Mouse (Mus musculus) layer of hippocampus, postnatal 36 days (tissue): ENCODE results near the gene Nploc4. TPM values are rescaled to one million over a fixed set of nuclear protein-coding genes. Genes with fewer than 3 reads are reported as not detected.

Experiments used
- DNase-seq, 2 experiments: peaks; one replicate each; pipeline ENCODE4 v3.0.0; 2022
- microRNA-seq, 2 experiments: library from miRNA; unstranded; fragments of <30 nt; microRNA quantifications; one replicate each; pipeline ENCODE4 v1.2.0; 2021
- total RNA-seq, 2 experiments: library from RNA; stranded (reverse); gene quantifications; 2 replicates each; pipeline ENCODE4 v1.2.3; 2021

Gene Nploc4
- total RNA-seq, 2 experiments from 2014 or later, result 59.9 to 64.4 TPM

DNA sequence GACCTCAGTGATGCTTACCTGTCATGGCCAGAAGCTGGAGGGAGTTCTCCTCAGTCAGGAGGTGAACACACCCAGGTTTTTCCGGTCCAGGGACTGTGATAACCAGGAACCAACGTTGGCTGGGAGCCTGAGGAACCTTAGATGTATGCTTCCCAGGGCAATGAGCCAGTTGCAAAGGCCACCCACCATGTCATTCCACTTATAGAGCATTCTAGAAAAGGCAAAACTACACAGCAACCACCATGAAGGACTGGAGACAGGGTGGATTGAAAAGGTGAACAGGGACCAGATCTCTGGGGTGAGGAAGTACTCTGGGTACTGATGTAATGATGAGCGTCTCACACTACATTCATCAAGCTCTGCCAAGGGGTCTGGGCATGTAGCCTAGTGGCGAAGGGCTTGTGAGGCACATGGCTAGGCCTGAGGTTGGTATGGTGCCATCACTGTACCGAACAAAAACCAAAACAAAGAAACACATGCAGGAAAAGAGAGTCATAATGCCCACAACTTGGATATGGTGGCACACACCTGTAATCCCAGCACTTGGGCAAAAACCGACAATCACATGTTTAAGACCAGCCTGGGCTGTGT lies 102.0 kb downstream of the Nploc4 start:
- DNase-seq, result no peak

Small RNAs within 50 kb of the gene (microRNA-seq; reads per million reads assigned to microRNA genes)
- gene Gm23419, result 0 reads per million in 2 experiments
- gene Mir6935, result 0.60 to 1.5 reads per million in 2 experiments

Other genes starting within 250 kb of the Nploc4 start
- gene Bahcc1, start 204.8 kb downstream of the Nploc4 start, total RNA-seq, result 10 to 100 TPM; 19.6 to 20.0 TPM
- 1,000 to 10,000 TPM; 1,262 to 1,401 TPM for gene Actg1, start 89.2 kb downstream of the Nploc4 start, total RNA-seq
- gene Fscn2, start 76.2 kb downstream of the Nploc4 start, total RNA-seq, result 1 to 10 TPM in 1 of 2 experiments, not detected in 1; 1.0 TPM
- 10 to 100 TPM; 17.3 to 21.6 TPM for gene Faap100, start 58.9 kb downstream of the Nploc4 start, total RNA-seq
- under 1 TPM in 1 of 2 experiments, not detected in 1; 0.30 TPM for gene Tspan10, start 4.9 kb upstream of the Nploc4 start, total RNA-seq
- under 1 TPM; 0.48 to 0.90 TPM for gene Pde6g, start 15.8 kb upstream of the Nploc4 start, total RNA-seq
- 10 to 100 TPM; 13.2 to 15.6 TPM for gene Oxld1, start 20.4 kb upstream of the Nploc4 start, total RNA-seq
- gene Ccdc137, start 20.4 kb upstream of the Nploc4 start, total RNA-seq, result 10 to 100 TPM; 25.3 to 31.8 TPM
- 10 to 100 TPM; 48.3 to 49.8 TPM for gene Arl16, start 29.9 kb upstream of the Nploc4 start, total RNA-seq
- gene Mrpl12, start 46.9 kb upstream of the Nploc4 start, total RNA-seq, result 10 to 100 TPM; 70.4 to 71.7 TPM
- 10 to 100 TPM; 18.7 to 20.4 TPM for gene Slc25a10, start 54.1 kb upstream of the Nploc4 start, total RNA-seq
- gene Gcgr, start 93.0 kb upstream of the Nploc4 start, total RNA-seq, result under 1 TPM; 0.15 to 0.18 TPM
- 10 to 100 TPM; 71.3 to 71.6 TPM for gene Mcrip1, start 112.0 kb upstream of the Nploc4 start, total RNA-seq
- gene Ppp1r27, start 113.4 kb upstream of the Nploc4 start, total RNA-seq, result not detected
- 100 to 1,000 TPM; 118 to 122 TPM for gene P4hb, start 135.5 kb upstream of the Nploc4 start, total RNA-seq
- 100 to 1,000 TPM; 266 to 282 TPM for gene Arhgdia, start 143.9 kb upstream of the Nploc4 start, total RNA-seq
- 10 to 100 TPM; 60.0 to 67.6 TPM for gene Alyref, start 160.7 kb upstream of the Nploc4 start, total RNA-seq
- 100 to 1,000 TPM in 1 of 2 experiments, 10 to 100 TPM in 1; 85.0 to 103 TPM for gene Anapc11, start 160.7 kb upstream of the Nploc4 start, total RNA-seq
- 1 to 10 TPM; 1.2 to 1.8 TPM for gene Npb, start 170.8 kb upstream of the Nploc4 start, total RNA-seq
- gene Pcyt2, start 180.2 kb upstream of the Nploc4 start, total RNA-seq, result 100 to 1,000 TPM; 138 to 157 TPM
- 10 to 100 TPM; 40.7 to 41.5 TPM for gene Sirt7, start 187.5 kb upstream of the Nploc4 start, total RNA-seq
- gene Mafg, start 195.9 kb upstream of the Nploc4 start, total RNA-seq, result 10 to 100 TPM; 77.3 to 86.3 TPM
- 1 to 10 TPM; 1.8 to 2.1 TPM for gene Pycr1, start 206.1 kb upstream of the Nploc4 start, total RNA-seq
- gene Myadml2, start 210.4 kb upstream of the Nploc4 start, total RNA-seq, result 1 to 10 TPM; 4.2 to 4.4 TPM
- gene Notum, start 223.5 kb upstream of the Nploc4 start, total RNA-seq, result 1 to 10 TPM; 3.6 to 3.7 TPM
- gene Aspscr1, start 235.3 kb upstream of the Nploc4 start, total RNA-seq, result 10 to 100 TPM; 45.6 to 47.6 TPM